Mouse (Mus musculus) sigmoid colon, adult 10 weeks (tissue): ENCODE results near the gene Ms4a6c. TPM values are rescaled to one million over a fixed set of nuclear protein-coding genes. Genes with fewer than 3 reads are reported as not detected.

Experiments
- polyA plus RNA-seq: library from polyadenylated mRNA; stranded (reverse); fragments of 350-450 nt; fragmentation: Illumina TruSeq; extraction: RNeasy Lipid Tissue Mini Kit (QIAGEN cat#74804); gene quantifications from one replicate; pipeline ENCODE4 v1.2.3, GENCODE M21; 2014; ENCODE audit warnings: low read depth, low replicate concordance

The Ms4a6c gene
- 28.8 TPM for polyA plus RNA-seq

DNA sequence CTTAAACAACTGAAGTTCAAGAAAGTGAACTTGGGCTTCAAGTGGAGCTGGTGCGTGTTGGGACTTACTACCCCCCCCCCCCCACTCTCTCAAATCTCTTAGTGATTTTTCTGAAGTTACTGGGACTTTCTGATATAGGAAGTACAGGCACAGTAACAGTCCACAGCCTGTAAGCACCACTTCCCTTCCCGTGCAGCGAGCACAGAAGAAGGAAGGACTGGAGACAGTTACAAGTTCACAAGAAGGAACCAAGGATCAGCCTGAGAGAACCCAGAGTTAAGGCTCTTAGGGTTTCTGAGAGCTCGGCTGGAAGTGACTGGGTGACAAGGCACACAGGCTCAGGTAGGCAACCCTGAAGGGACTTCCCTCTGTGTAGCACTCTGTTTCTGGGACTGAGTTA is at the start of gene Ms4a6c:
Gene Ms4a6c (plus strand): TSS at position 152 of the 400 bp plus-strand sequence.

DNA sequence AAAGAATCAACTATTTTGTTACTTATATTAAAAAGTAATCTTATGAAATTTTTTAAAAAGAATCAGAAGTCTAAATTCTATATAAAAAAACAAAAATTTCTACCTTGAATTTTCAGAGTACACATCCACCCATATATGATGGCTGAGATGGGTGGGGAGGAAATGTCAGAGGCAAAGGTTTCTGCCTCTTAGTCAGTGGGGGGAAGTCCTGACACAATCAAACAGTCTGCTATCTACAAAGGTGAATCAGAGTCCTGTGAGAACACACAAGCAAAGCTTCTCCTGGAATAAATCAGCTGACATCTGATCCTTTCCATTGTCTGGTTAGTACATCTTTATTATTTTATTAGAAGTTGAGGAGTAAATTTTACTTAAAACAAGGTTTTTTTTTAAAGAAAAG is 25.8 kb upstream of the Ms4a6c start, which contains the start of gene Ms4a4b:
Gene Ms4a4b (plus strand): TSS at position 216 of the 400 bp plus-strand sequence.

DNA sequence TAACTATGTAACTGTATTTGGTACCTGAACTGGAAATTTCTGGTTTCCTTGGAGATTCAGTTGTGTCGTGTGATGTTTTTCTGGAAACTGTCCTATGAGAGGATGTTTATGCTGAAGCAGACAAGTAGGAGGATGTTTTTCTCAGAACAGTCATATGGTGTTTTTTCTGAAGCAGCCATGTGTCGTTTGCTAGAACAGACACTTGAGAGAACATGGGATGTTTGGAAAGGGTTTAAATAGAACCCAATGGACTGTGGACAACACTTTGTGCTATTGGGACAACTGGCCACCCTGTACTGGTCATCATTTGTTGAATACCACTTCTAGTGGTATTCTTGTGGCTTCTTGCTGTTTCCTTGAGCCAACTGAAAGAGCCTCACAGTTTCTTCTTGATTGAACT is 16.6 kb downstream of the Ms4a6c start, which contains the start of gene Gm8369:
Gene Gm8369 (plus strand): TSS at position 193 of the 400 bp plus-strand sequence.

DNA sequence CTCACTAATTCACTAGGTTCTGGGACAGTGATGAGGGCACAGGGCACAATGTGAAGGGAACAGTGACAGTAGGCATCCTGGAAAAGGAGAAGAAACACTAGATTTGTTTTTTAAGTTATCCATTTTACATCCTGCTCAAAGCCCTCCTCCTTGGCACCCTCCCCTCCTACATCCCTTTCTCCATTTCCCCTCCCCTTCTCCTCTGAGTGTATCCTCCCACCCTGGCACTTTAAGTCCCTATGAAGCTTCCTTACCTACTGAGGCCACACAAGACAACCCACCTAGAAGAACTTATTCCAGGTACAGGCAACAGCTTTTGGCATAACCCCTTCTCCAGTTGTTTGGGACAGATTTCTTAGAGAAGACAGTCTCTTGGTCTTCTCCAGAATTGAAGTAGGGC is 47.1 kb downstream of the Ms4a6c start, which contains the start of gene Ms4a6b:
Gene Ms4a6b (plus strand): TSS at position 267 of the 400 bp plus-strand sequence.

Other genes with a start within 250 kb of the Ms4a6c start
- gene Ms4a12, start 236.9 kb upstream of the Ms4a6c start, polyA plus RNA-seq = 57.5 TPM
- 47.6 TPM for gene Ms4a1, start 203.1 kb upstream of the Ms4a6c start, polyA plus RNA-seq
- gene Ms4a5, start 185.5 kb upstream of the Ms4a6c start, polyA plus RNA-seq = 0.63 TPM
- 6.3 TPM for gene Ms4a14, start 154.9 kb upstream of the Ms4a6c start, polyA plus RNA-seq
- gene Ms4a7, start 133.2 kb upstream of the Ms4a6c start, polyA plus RNA-seq = 24.3 TPM
- 13.7 TPM for gene Ms4a4a, start 93.8 kb upstream of the Ms4a6c start, polyA plus RNA-seq
- 11.6 TPM for gene Ms4a4c, start 64.6 kb upstream of the Ms4a6c start, polyA plus RNA-seq
- gene Ms4a4b, start 25.8 kb upstream of the Ms4a6c start, polyA plus RNA-seq = 19.9 TPM
- gene Gm8369, start 16.6 kb downstream of the Ms4a6c start, polyA plus RNA-seq = 12.7 TPM
- gene Ms4a6b, start 47.1 kb downstream of the Ms4a6c start, polyA plus RNA-seq = 23.9 TPM
- gene Ms4a4d, start 67.4 kb downstream of the Ms4a6c start, polyA plus RNA-seq = 47.9 TPM
- gene Ms4a6d, start 135.5 kb downstream of the Ms4a6c start, polyA plus RNA-seq = 10.4 TPM
- gene Ms4a2, start 154.4 kb downstream of the Ms4a6c start, polyA plus RNA-seq = 0.41 TPM
- not detected for gene Ms4a3, start 171.5 kb downstream of the Ms4a6c start, polyA plus RNA-seq
- gene Oosp2, start 191.2 kb downstream of the Ms4a6c start, polyA plus RNA-seq = not detected
- gene Oosp1, start 221.8 kb downstream of the Ms4a6c start, polyA plus RNA-seq = 0.66 TPM
- gene Oosp3, start 227.7 kb downstream of the Ms4a6c start, polyA plus RNA-seq = not detected